Mouse (Mus musculus) adrenal gland, adult (tissue): ENCODE results near the gene Gamt.
A peak's percentile ranks its signal among the peaks of the same experiment; 100 is the strongest.

Source experiments
- DNase-seq, 2 experiments: peaks; one replicate each; pipeline ENCODE4 v3.0.0; 2022 to 2023; ENCODE audit warnings: low spot score in 1 of 2; ENCODE audit not compliant: inconsistent age in 2 of 2

Gamt gene

GRCm38 (mm10) chr10:80260642-80261584 is at the start of gene Gamt, which contains the start of gene Dazap1:
TSS of gene Gamt (minus strand) at chr10:80261012.
TSS of gene Dazap1 (plus strand) at chr10:80261486.
- DNase-seq, result peak; percentile 99

DNA sequence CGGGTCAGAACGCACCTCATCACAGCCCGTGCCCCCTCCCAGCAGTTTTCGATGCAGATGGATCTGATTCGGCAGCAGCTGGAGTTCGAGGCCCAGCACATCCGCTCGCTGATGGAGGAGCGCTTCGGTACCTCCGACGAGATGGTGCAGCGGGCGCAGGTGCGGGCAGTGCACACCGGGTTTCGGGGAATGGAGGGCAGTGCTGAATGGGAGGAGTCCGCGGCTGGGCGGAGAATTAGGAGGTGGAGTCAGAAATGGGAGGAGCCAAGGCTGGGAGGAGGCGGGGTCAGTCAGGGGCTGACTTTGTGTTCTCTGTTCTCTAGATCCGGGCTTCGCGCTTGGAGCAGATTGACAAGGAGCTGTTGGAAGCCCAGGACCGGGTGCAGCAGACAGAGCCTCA is 44.0 kb upstream of the Gamt start:
- DNase-seq, result no peak

- DNase-seq, result no peak
Measured at GRCm38 (mm10) chr10:80304458-80304857, 43.6 kb upstream of the Gamt start.

GRCm38 (mm10) chr10:80302471-80302881 is 41.7 kb upstream of the Gamt start:
- DNase-seq, result peak; percentile 73 to 84

DNA sequence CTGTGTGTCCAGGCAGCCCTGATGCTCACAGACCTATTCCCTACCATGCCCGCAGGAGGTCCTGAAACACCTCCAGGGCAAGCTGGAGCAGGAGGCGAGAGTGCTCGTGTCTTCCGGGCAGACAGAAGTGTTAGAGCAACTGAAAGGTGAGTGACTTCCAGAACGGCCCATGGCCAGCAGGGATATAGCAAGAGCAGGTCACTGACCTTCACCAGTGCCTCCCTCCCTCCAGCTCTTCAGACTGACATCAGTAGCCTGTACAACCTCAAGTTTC is 41.2 kb upstream of the Gamt start:
- no peak for DNase-seq

GRCm38 (mm10) chr10:80301256-80302081 is 40.7 kb upstream of the Gamt start:
- DNase-seq, result no peak

DNA sequence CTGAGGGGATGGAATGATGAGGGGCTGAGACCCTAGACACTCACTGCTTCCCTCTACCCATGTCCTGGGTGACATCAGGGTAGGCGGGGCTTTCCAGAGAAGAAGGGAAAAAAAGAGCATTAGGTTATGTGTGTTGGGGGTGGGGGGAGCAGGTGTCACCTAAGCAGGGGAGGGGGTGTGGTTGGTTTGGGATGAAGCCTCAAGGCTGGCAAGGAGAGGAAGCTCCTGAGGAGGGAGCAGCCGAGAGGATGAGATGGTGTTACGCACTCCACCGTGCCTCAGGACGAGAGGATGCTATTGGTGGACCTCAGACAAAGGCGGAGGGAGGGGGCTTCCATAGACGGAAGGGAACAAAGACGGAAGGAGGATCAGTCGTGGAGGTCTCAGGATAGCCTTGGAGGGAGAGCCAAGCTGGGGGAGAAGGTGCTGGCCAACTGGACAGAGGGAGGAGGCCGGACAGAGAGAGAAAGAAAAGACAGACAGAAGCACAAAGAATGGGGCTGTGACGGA is 39.9 kb upstream of the Gamt start:
- DNase-seq, result no peak

DNA sequence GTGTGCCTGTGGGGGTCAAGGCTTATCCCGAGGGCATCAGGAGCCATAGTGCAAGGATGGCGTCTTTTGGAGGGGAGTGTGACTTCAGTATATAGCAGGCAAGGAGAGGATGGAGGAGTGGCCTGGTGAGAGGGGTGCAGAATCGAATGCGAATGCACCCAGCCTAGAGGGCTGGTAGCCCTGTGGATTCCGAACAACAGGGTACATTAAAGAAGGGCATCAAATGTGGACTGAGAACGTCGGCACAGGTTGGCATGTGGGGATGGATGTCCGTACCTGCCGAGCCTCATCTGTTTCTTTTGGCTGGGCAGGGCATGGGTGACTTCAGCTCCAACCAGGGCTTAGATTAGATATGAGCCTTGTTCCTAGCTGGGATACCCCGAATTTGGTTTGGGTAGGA is 39.0 kb upstream of the Gamt start:
- no peak for DNase-seq

DNA sequence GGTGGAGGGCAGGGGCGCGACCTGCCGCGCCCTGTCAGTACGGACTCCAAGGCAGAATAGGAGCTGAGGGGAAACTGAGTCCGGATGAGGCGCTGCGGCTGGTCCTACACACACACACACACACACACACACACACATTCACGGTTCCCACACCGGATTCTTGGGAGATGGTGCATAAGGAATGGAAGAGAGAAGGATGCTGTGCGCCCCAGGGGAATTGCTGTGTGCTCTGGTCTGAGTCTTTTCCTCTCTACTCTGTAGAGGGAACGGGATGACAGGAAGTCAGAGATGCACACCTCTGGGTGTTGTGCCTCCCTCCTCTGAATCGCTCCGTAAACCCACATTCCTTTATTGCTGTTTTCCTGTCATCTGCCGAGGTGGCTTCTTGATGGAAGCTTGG is 38.5 kb upstream of the Gamt start:
- no peak for DNase-seq

- DNase-seq, result no peak
Measured at GRCm38 (mm10) chr10:80298571-80299281, 37.9 kb upstream of the Gamt start.

- no peak for DNase-seq
Measured at GRCm38 (mm10) chr10:80297526-80298133, 36.8 kb upstream of the Gamt start.

- DNase-seq, result no peak
Measured at GRCm38 (mm10) chr10:80296824-80297223, 36.0 kb upstream of the Gamt start.

GRCm38 (mm10) chr10:80295618-80296425 is 35.0 kb upstream of the Gamt start, which contains the start of gene Apc2:
TSS of gene Apc2 (plus strand) at chr10:80295977.
- peak; percentile 78 to 94 for DNase-seq

DNA sequence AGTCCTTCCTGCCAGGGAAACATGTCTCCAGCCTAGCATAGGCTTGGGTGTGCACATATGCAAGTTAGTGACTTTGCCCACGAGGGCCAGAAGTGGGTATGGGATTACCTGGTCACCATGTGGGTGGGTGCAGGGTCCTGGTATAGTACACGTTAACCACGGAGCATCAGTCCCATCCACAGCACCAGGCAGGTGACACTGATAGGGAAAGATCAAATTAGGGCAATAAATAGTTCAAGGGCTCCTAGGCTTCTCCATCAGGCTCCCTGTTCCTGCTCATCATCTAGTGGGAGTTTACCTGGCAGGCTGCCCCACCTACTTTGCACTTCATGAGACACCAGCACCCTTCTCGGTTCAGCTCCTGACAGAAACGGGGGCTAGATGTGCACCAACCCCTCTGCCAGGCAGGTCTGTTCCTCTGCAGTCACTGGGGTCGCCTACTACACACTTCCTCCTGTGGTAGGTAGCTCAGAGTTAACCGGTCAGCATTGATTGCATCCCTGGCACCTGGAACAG is 34.0 kb upstream of the Gamt start:
- no peak for DNase-seq

GRCm38 (mm10) chr10:80294311-80294710 is 33.5 kb upstream of the Gamt start:
- DNase-seq, result no peak

DNA sequence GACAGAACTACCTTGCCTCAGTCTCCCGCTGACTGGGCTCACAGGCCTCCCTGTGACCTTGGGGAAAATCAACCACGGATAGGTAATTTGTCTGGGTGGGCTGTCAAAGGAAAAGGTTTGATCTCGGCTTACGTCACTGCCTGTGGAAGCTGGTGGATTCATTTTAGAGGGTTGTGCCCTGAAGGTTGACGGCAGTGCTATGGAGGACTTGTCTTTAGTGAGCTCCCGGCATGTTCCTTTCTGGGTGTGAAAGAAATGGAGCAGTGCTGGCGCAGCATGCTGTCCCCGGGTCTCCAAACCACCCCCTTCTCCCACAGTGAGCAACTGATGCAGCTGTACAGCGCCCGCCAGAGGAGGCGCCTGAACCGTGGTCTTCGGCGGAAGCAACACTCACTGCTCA is 32.5 kb upstream of the Gamt start:
- DNase-seq, result peak in 1 of 2 experiments; percentile 59

DNA sequence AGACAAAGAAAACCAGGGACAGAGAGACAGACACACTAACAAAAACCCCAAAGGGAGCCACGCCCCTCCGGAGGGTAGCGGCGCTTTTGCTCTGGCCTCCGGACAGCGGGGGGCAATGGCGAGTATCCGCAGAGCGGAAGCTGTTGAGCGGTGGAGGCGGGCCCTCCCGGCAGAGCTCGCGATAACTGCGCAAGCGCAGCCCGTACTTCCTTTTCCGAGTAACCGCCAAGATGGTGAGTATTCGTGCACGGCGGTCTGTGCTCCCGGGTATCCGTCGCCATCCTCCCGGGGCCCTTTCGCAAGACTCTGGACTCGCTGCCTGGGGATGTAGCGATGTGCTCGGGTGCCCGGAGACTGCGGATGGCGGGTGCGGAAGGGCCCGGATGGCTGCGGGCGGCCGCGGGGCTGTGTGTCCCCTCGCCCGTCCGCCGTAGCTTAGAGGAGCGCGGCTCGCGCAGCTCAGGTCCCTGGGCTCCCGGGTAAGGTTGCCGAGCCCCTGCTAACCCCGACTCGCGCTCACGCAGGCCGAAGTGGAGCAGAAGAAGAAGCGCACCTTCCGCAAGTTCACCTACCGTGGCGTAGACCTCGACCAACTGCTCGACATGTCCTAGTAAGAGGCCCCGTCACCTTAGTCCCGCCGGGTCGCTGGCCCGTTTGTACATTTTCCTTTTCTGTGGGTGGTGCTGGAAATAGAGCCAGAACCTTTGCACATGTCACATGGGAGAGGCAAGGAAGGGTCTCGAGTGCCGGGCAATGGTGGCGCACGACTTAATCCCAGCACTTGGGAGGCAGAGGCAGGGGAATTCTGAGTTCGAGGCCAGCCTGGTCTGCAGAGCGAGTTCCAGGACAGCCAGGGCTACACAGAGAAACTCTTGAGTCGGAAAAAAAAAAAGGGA is 31.7 kb upstream of the Gamt start, which contains the start of gene Rps15:
Gene Rps15, plus strand, starts transcription at position 203 of the 896 bp plus-strand sequence.
- DNase-seq, result peak; percentile 95 to 97

GRCm38 (mm10) chr10:80288657-80289056 is 27.8 kb upstream of the Gamt start:
- no peak for DNase-seq

GRCm38 (mm10) chr10:80288097-80288496 is 27.3 kb upstream of the Gamt start:
- no peak for DNase-seq
